In genomic region chr12:71139258-71139828, GRCm38 (mm10) we compare ENCODE assay signal across 9 mouse cellular contexts. TPM values are rescaled to one million over a fixed set of nuclear protein-coding genes. Genes with fewer than 3 reads are reported as not detected.
DNase-seq lines count a peak whose midpoint lies in the region; ATAC-seq lines count a peak whose summit lies in the region.
"Had no signal": no experiment of that assay in that cellular context is flagged by ENCODE, and none has a peak within 500 bp of the region (broad histone marks: within the 10 kb centered on the region; RNA-seq: fewer than 3 reads in every experiment).

No protein-coding gene starts in this region.

- H3K4me3 ChIP-seq in liver, embryonic 12.5 days = no peak overlapping the region
- H3K4me3 ChIP-seq in liver, embryonic 11.5 days (ENCODE audit: low read depth, low read length) = no peak overlapping the region
- no peak overlapping the region for H3K4me3 ChIP-seq in forebrain, embryonic 16.5 days (replicated peaks; ENCODE audit: low read length)
- 0 out of 2 replicates have a peak overlapping the region, but pooled peaks have one; percentile 98 for H3K4me3 ChIP-seq in neural tube, embryonic 13.5 days

- intact Hi-C loops in gastrocnemius, postnatal 14 days (cut with DNase I; ENCODE audit: low total_unique reads) = no loop called here
- intact Hi-C loops in heart, postnatal 25 days (cut with DNase I) = loop anchor here (5.0 kb wide), 1 partner anchor 172 kb away; no protein-coding TSS in a partner anchor

- no peak overlapping the region for H3K27ac ChIP-seq in liver, embryonic 12.5 days
- no peak overlapping the region for H3K27ac ChIP-seq in liver, embryonic 11.5 days (ENCODE audit: low read depth, low read length)
- no peak overlapping the region for H3K27ac ChIP-seq in forebrain, embryonic 16.5 days (ENCODE audit: low read length)
- no peak overlapping the region for H3K27ac ChIP-seq in neural tube, embryonic 13.5 days (replicated peaks)

- ATAC-seq in liver, embryonic 12.5 days = no peak
- no peak for ATAC-seq in liver, embryonic 11.5 days (replicated peaks; ENCODE audit: low FRiP score)
- ATAC-seq in forebrain, embryonic 16.5 days = no peak
- ATAC-seq in neural tube, embryonic 13.5 days (ENCODE audit: low read depth) = no peak

- no peak overlapping the region for H3K9ac ChIP-seq in liver, embryonic 12.5 days
- no peak overlapping the region for H3K9ac ChIP-seq in liver, embryonic 11.5 days (ENCODE audit: low read depth, low read length)
- H3K9ac ChIP-seq in forebrain, embryonic 16.5 days (replicated peaks; ENCODE audit: low read depth, low read length) = no peak overlapping the region
- no peak overlapping the region for H3K9ac ChIP-seq in neural tube, embryonic 13.5 days

- no peak for DNase-seq in liver, embryonic 11.5 days (ENCODE audit: low spot score)
- DNase-seq in MEL-GATA-1-ER (ENCODE audit: extremely low read depth, low read depth) = peak; percentile 6
- DNase-seq in gastrocnemius, postnatal 14 days = no peak
- DNase-seq in heart, postnatal 25 days (ENCODE audit: low spot score) = no peak

- peaks cover 49% of the 10 kb centered on the region for H3K36me3 ChIP-seq in liver, embryonic 12.5 days
- peaks cover 19% of the 10 kb centered on the region for H3K36me3 ChIP-seq in liver, embryonic 11.5 days (ENCODE audit: control insufficient read depth, insufficient read depth, low read length)
- H3K36me3 ChIP-seq in forebrain, embryonic 16.5 days (ENCODE audit: control insufficient read depth, insufficient read depth) = peaks cover 14% of the 10 kb centered on the region
- H3K36me3 ChIP-seq in neural tube, embryonic 13.5 days = peaks cover 40% of the 10 kb centered on the region

- H3K4me2 ChIP-seq in liver, embryonic 12.5 days = peak overlapping the region; percentile 97
- no peak overlapping the region for H3K4me2 ChIP-seq in liver, embryonic 11.5 days
- H3K4me2 ChIP-seq in forebrain, embryonic 16.5 days (ENCODE audit: low read length) = peak overlapping the region; percentile 15; the same call in 1 of the 2 replicates
- peak overlapping the region; percentile 75; the same call in 1 of the 2 replicates for H3K4me2 ChIP-seq in neural tube, embryonic 13.5 days

- no peaks in the 10 kb centered on the region for H3K9me3 ChIP-seq in liver, embryonic 12.5 days (replicated peaks)
- H3K9me3 ChIP-seq in liver, embryonic 11.5 days (ENCODE audit: control insufficient read depth, low read length) = no peaks in the 10 kb centered on the region
- H3K9me3 ChIP-seq in forebrain, embryonic 16.5 days (ENCODE audit: control insufficient read depth, low read length) = no peaks in the 10 kb centered on the region
- H3K9me3 ChIP-seq in neural tube, embryonic 13.5 days = no peaks in the 10 kb centered on the region

- H3K4me1 ChIP-seq in liver, embryonic 12.5 days = peaks cover 23% of the 10 kb centered on the region
- H3K4me1 ChIP-seq in liver, embryonic 11.5 days (replicated peaks; ENCODE audit: control insufficient read depth, insufficient read depth, low read length) = peaks cover 9% of the 10 kb centered on the region
- peaks cover 30% of the 10 kb centered on the region for H3K4me1 ChIP-seq in forebrain, embryonic 16.5 days (replicated peaks; ENCODE audit: control insufficient read depth, insufficient read depth, low read length)
- peaks cover 40% of the 10 kb centered on the region for H3K4me1 ChIP-seq in neural tube, embryonic 13.5 days (replicated peaks)

- WGBS in liver, embryonic 12.5 days (ENCODE audit: insufficient replicate concordance) = 69% methylated on average over 5 of the region's 5 CpGs
- WGBS in liver, embryonic 11.5 days = 75% methylated on average over 5 of the region's 5 CpGs
- 82% methylated on average over 5 of the region's 5 CpGs for WGBS in forebrain, embryonic 16.5 days
- 81% methylated on average over 5 of the region's 5 CpGs for WGBS in neural tube, embryonic 13.5 days

- H3K27me3 ChIP-seq in liver, embryonic 12.5 days (replicated peaks) = no peaks in the 10 kb centered on the region
- no peaks in the 10 kb centered on the region for H3K27me3 ChIP-seq in liver, embryonic 11.5 days (replicated peaks; ENCODE audit: control insufficient read depth, insufficient read depth, low read length)
- H3K27me3 ChIP-seq in forebrain, embryonic 16.5 days (replicated peaks; ENCODE audit: control insufficient read depth, insufficient read depth, low read length) = no peaks in the 10 kb centered on the region
- H3K27me3 ChIP-seq in neural tube, embryonic 13.5 days = no peaks in the 10 kb centered on the region

RNA-seq across cellular contexts. Expression of gene 2700049A03Rik, which starts 2.7 kb away (rescaled TPM):
- polyA plus RNA-seq in liver, embryonic 12.5 days (2016; fragmentation: Nextera tagmentation; extraction: Ambion mirVana) = 7.3 and 8.0 TPM in 2 replicates
- 12.2 TPM in 2 replicates for polyA plus RNA-seq in liver, embryonic 11.5 days (2014; fragmentation: Nextera tagmentation; extraction: Ambion mirVana)
- 18.4 and 18.6 TPM in 2 replicates for polyA plus RNA-seq in forebrain, embryonic 16.5 days (2015; fragmentation: Nextera tagmentation; extraction: Ambion mirVana)
- polyA plus RNA-seq in neural tube, embryonic 13.5 days (2015; fragmentation: Nextera tagmentation; extraction: Ambion mirVana) = 11.7 and 13.6 TPM in 2 replicates
- 1 to 10 TPM; 2.6 to 2.8 TPM for total RNA-seq in gastrocnemius, postnatal 14 days (2021)
- 1 to 10 TPM; 3.0 to 3.3 TPM for total RNA-seq in heart, postnatal 25 days (2021)

RNA-seq across cellular contexts. Expression of gene Timm9, which starts 2.9 kb away (rescaled TPM):
- 77.2 and 84.2 TPM in 2 replicates for polyA plus RNA-seq in liver, embryonic 12.5 days (2016; fragmentation: Nextera tagmentation; extraction: Ambion mirVana)
- 109 and 120 TPM in 2 replicates for polyA plus RNA-seq in liver, embryonic 11.5 days (2014; fragmentation: Nextera tagmentation; extraction: Ambion mirVana)
- polyA plus RNA-seq in forebrain, embryonic 16.5 days (2015; fragmentation: Nextera tagmentation; extraction: Ambion mirVana) = 83.9 and 105 TPM in 2 replicates
- 103 and 108 TPM in 2 replicates for polyA plus RNA-seq in neural tube, embryonic 13.5 days (2015; fragmentation: Nextera tagmentation; extraction: Ambion mirVana)
- 10 to 100 TPM; 22.4 to 30.0 TPM for total RNA-seq in gastrocnemius, postnatal 14 days (2021)
- total RNA-seq in heart, postnatal 25 days (2021) = 10 to 100 TPM; 33.6 to 35.6 TPM

RNA-seq across cellular contexts. Expression of gene Tomm20l, which starts 28.1 kb away (rescaled TPM):
- polyA plus RNA-seq in liver, embryonic 12.5 days (2016; fragmentation: Nextera tagmentation; extraction: Ambion mirVana) = not detected in 2 replicates
- polyA plus RNA-seq in liver, embryonic 11.5 days (2014; fragmentation: Nextera tagmentation; extraction: Ambion mirVana) = not detected in 2 replicates
- polyA plus RNA-seq in forebrain, embryonic 16.5 days (2015; fragmentation: Nextera tagmentation; extraction: Ambion mirVana) = not detected in 2 replicates
- polyA plus RNA-seq in neural tube, embryonic 13.5 days (2015; fragmentation: Nextera tagmentation; extraction: Ambion mirVana) = not detected in 2 replicates
- not detected for total RNA-seq in gastrocnemius, postnatal 14 days (2021)
- 1 to 10 TPM in 1 of 2 experiments, under 1 TPM in 1; 0.81 to 2.1 TPM for total RNA-seq in heart, postnatal 25 days (2021)
- total RNA-seq: common myeloid progenitor, adult 5-6 weeks had no signal
- polyA plus RNA-seq: heart, embryonic 16.5 days had no signal
